Mouse (Mus musculus) intestine, postnatal 0 days (tissue): ENCODE measurements at regions not wholly inside any gene's neighbourhood (a gene's known extent, or its start where the extent isn't known, plus 50 kb on each side); places are given as distances from the start of the nearest gene placed in this dataset.

Experiments
- ATAC-seq: fragments of 200-750 bp; cut with Nextera tagmentation; 2 replicates; pipeline ENCODE4 v1.8.0; 2017; ENCODE audit warnings: mild to moderate bottlenecking, moderate TSS enrichment, moderate library complexity
- H3K27ac ChIP-seq: fragments of 300-500 bp; sonication (generic); 2 replicates; pipeline ENCODE4 v1.5.1; 2014; ENCODE audit warnings: mild to moderate bottlenecking, low read depth, low read length, moderate library complexity
- H3K27me3 ChIP-seq: fragments of 300-500 bp; sonication (generic); replicated peaks from 2 replicates; pipeline ENCODE4 v1.6.1; 2014; ENCODE audit warnings: low read length, mixed read lengths; ENCODE audit not compliant: control insufficient read depth, insufficient read depth
- H3K36me3 ChIP-seq: fragments of 300-500 bp; sonication (generic); 2 replicates; pipeline ENCODE4 v1.6.1; 2014; ENCODE audit warnings: mild to moderate bottlenecking, moderate library complexity; ENCODE audit not compliant: control insufficient read depth, insufficient read depth
- H3K4me1 ChIP-seq: fragments of 300-500 bp; sonication (generic); replicated peaks from 2 replicates; pipeline ENCODE4 v1.6.1; 2014; ENCODE audit warnings: antibody characterized with exemption, low read length, mixed read lengths; ENCODE audit not compliant: control insufficient read depth, insufficient read depth
- H3K4me2 ChIP-seq: fragments of 300-500 bp; sonication (generic); replicated peaks from 2 replicates; pipeline ENCODE4 v1.6.1; 2014; ENCODE audit warnings: low read depth, mild to moderate bottlenecking, moderate library complexity
- H3K4me3 ChIP-seq: fragments of 300-500 bp; sonication (generic); 2 replicates; pipeline ENCODE4 v1.5.1; 2014; ENCODE audit warnings: low read depth, low read length
- H3K9ac ChIP-seq: fragments of 300-500 bp; sonication (generic); 2 replicates; pipeline ENCODE4 v1.6.1; 2014; ENCODE audit warnings: mild to moderate bottlenecking, low read depth, low read length
- H3K9me3 ChIP-seq: fragments of 300-500 bp; sonication (generic); 2 replicates; pipeline ENCODE4 v1.6.1; 2016; ENCODE audit warnings: mixed run types; ENCODE audit not compliant: control insufficient read depth
- CTCF ChIP-seq: sonication (generic); IDR thresholded peaks from 2 replicates; pipeline ENCODE4 v1.5.1; 2016; ENCODE audit warnings: low read depth, mild to moderate bottlenecking, control low read depth, antibody characterized with exemption, moderate library complexity
- WGBS: fragments of 180-500 bp; shearing (Covaris S2); extraction: QIAGEN DNeasy Blood & Tissue Kit; methylation state at CpG from one replicate; pipeline ENCODE4 v1.1.7; 2014; 5-methylcytosine and 5-hydroxymethylcytosine counted together

GRCm38 (mm10) chr14:76216446-76217177 is 105.9 kb downstream of the Nufip1 start:
- ATAC-seq: no peak
- TF ChIP-seq CTCF: no peak
- Histone ChIP-seq H3K27ac (no peak overlapping the region), H3K36me3 (no peaks in the 10 kb centered on the region), H3K4me3 (no peak overlapping the region), H3K9ac (no peak overlapping the region), H3K27me3 (no peaks in the 10 kb centered on the region), H3K4me1 (peaks cover 6% of the 10 kb centered on the region; the same call in 1 of the 2 replicates), H3K4me2 (0 out of 2 replicates have a peak overlapping the region, but pooled peaks have one; percentile 1), H3K9me3 (no peaks in the 10 kb centered on the region)
- WGBS: 53% methylated on average over 12 of the region's 12 CpGs

- WGBS: 61% methylated on average over 9 of the region's 9 CpGs
- Histone ChIP-seq H3K27ac (peak overlapping the region; percentile 21; the same call in 1 of the 2 replicates), H3K4me3 (no peak overlapping the region), H3K36me3 (no peaks in the 10 kb centered on the region), H3K9me3 (no peaks in the 10 kb centered on the region), H3K4me2 (0 out of 2 replicates have a peak overlapping the region, but pooled peaks have one; percentile 40), H3K9ac (no peak overlapping the region), H3K27me3 (no peaks in the 10 kb centered on the region), H3K4me1 (peaks cover 6% of the 10 kb centered on the region)
- no peak for TF ChIP-seq CTCF
- ATAC-seq: no peak
Observed at GRCm38 (mm10) chr14:76217178-76217500, 106.4 kb downstream of the Nufip1 start.

- ATAC-seq: peak; percentile 89
- H3K36me3 ChIP-seq: no peaks in the 10 kb centered on the region
- WGBS: 48% methylated on average over 8 of the region's 8 CpGs
- peaks cover 6% of the 10 kb centered on the region for H3K4me1 ChIP-seq
- H3K9ac ChIP-seq: no peak overlapping the region
- H3K4me3 ChIP-seq: no peak overlapping the region
- peak overlapping the region; percentile 21; the same call in 1 of the 2 replicates for H3K27ac ChIP-seq
- H3K27me3 ChIP-seq: no peaks in the 10 kb centered on the region
- no peaks in the 10 kb centered on the region for H3K9me3 ChIP-seq
- peak overlapping the region; percentile 40 for H3K4me2 ChIP-seq
- TF ChIP-seq CTCF: no peak
Observed at GRCm38 (mm10) chr14:76217571-76218256, 107.0 kb downstream of the Nufip1 start.

GRCm38 (mm10) chr14:76220952-76221351 is 110.3 kb downstream of the Nufip1 start:
- TF ChIP-seq CTCF: no peak
- Histone ChIP-seq H3K27me3 (no peaks in the 10 kb centered on the region), H3K36me3 (no peaks in the 10 kb centered on the region), H3K4me3 (no peak overlapping the region), H3K4me1 (peaks cover 6% of the 10 kb centered on the region), H3K27ac (no peak overlapping the region), H3K4me2 (no peak overlapping the region), H3K9ac (no peak overlapping the region), H3K9me3 (no peaks in the 10 kb centered on the region)
- ATAC-seq: no peak
- 89% methylated on average over 5 of the region's 5 CpGs for WGBS

DNA sequence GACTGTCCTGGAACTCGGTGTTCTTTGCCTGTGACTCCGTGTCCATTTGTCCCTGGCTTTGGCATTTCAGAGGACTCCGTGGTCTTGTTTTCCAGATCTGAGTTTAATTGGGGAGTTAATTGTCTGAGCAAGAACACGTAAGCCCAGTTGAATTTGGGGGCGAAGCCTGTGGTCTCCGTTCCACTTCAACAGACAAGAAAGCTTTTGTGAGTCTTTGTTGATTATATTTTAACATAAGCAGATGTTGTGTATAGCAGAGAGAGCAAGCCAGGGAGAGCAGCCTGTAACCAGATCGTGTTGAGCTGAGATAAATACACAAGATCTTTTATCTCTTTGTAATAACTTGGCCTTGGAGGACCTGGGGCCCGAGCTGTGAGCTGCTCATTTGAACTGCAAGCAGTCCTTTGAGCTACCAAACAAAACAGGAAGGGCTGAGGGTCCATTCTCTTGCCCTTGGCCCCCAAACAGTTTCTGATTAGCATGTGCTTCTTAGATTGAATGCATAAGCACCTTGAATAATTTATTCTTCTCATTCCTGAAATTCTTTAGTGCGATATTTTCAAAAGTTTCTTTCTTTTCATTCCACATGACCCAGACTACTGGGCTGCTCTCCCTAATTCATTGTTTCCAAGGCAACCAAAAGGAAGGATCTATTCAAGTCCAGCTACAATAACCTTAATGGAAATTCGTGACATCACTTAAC is 111.1 kb downstream of the Nufip1 start:
- H3K4me3 ChIP-seq: no peak overlapping the region
- no peaks in the 10 kb centered on the region for H3K36me3 ChIP-seq
- H3K4me2 ChIP-seq: no peak overlapping the region
- TF ChIP-seq CTCF: no peak
- no peak overlapping the region for H3K27ac ChIP-seq
- no peaks in the 10 kb centered on the region for H3K27me3 ChIP-seq
- H3K9ac ChIP-seq: no peak overlapping the region; the same call in 1 of the 2 replicates
- no peaks in the 10 kb centered on the region for H3K9me3 ChIP-seq
- H3K4me1 ChIP-seq: peaks cover 6% of the 10 kb centered on the region
- 57% methylated on average over 10 of the region's 10 CpGs for WGBS
- no peak for ATAC-seq

DNA sequence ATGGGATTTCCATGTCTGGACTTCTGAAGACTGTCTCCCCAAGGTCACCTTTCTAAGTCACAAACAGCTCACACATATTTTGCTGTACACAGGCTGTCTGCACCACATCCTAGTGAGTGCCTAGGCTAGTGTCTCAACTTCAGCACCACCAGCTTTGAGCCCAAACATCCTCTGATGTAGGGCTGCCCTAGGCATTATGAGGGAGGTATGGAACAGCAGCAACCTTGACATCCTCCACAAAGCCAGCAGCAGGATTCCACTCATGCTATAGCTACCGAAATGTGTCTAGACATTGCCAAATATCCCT is 111.6 kb downstream of the Nufip1 start:
- no peak overlapping the region for H3K9ac ChIP-seq
- 97% methylated on average over 1 of the region's 1 CpGs for WGBS
- no peak overlapping the region for H3K4me3 ChIP-seq
- no peaks in the 10 kb centered on the region for H3K9me3 ChIP-seq
- no peak for ATAC-seq
- no peaks in the 10 kb centered on the region for H3K36me3 ChIP-seq
- TF ChIP-seq CTCF: no peak
- H3K4me2 ChIP-seq: no peak overlapping the region
- no peaks in the 10 kb centered on the region for H3K27me3 ChIP-seq
- H3K27ac ChIP-seq: no peak overlapping the region
- peaks cover 4% of the 10 kb centered on the region for H3K4me1 ChIP-seq
